Mouse (Mus musculus): ENCODE measurements at regions not wholly inside any gene's neighbourhood (a gene's known extent, or its start where the extent isn't known, plus 50 kb on each side); places are given as distances from the start of the nearest gene placed in this dataset.

DNA sequence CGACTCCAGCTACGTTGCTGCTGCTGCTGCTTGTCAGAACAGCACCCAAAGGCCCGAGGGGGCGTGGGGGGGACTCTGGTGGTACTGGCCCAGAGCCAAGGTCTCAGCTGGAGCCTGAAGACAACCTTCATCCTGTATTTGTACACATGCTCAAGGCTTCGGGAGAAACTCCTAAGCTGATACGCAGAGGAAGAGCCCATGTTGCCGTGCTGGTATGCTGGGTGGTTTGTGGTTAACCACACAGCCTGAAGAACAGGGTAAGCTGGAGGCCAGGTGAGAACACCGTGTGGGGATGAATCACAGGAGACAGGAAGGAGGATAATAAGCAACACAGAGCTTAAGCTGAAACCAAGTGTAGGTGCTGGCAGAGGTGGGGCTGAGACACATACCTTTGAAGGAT, 68.9 kb upstream of the Atl2 start:
- TF ChIP-seq CTCF (conservative IDR thresholded peaks at IDR 0.05; ENCODE audit: low read length): no peak
- TF ChIP-seq NANOG (IDR thresholded peaks at IDR 0.05; ENCODE audit: borderline replicate concordance, low read length): no peak
